Mouse (Mus musculus): ENCODE measurements around the gene Rbfox3.

DNA sequence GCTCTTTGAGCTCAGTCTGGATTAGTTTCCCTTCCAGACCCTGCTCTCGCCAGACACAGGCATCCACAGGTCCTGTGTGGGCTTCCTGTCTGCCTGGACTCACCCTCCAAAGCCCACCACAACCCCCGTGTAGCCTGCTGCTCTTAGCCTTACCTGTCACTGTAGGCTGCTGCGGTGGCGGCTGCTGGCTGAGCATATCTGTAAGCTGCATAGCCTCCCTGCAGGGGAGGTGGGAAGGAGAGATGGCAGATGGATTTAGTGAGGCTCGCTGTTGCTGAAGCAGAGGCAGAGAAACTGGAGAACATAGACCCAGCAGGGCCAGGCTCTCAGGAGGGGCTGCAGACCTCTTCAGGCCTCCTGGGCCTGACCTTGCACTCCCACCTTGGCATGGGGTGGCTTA, 416.3 kb downstream of the Rbfox3 start:
- no peak for TF ChIP-seq POLR2A (IDR thresholded peaks at IDR 0.05; ENCODE audit: low read depth, low read length)
- TF ChIP-seq CTCF (IDR thresholded peaks at IDR 0.05; ENCODE audit: extremely low read depth, insufficient read depth, insufficient read length, insufficient replicate concordance): no peak
